Mouse (Mus musculus): Measurements from ENCODE around the gene Th.

The Th gene

GRCm38 (mm10) chr7:142850681-142851080 is 80.2 kb downstream of the Th start:
- ChIA-PET POLR2A (interaction anchor here in 1 of 4 experiments (1.1 kb wide), 1 partner anchor 51 kb away, joined by 3 read pairs; no protein-coding TSS in a partner anchor), CTCF (interaction anchor here (0.7 to 1.1 kb wide), 8 partner anchors 51 to 458 kb away, joined by 3 to 6 read pairs (median 4); no protein-coding TSS in a partner anchor)

Measured in embryonic stem cell, embryonic (primary cell).